Mouse (Mus musculus): ENCODE measurements around the gene Olfr839-ps1. TPM values are rescaled to one million over a fixed set of nuclear protein-coding genes. Genes with fewer than 3 reads are reported as not detected.

Gene Olfr839-ps1
- not detected in 2 replicates for total RNA-seq (2014; rRNA removed; ENCODE audit: low replicate concordance)
- not detected in 2 replicates for polyA plus RNA-seq (2015; fragmentation: Nextera tagmentation; extraction: Ambion mirVana)

GRCm38 (mm10) chr9:19177212-19177611 is at the start of gene Olfr839-ps1:
Gene Olfr839-ps1, minus strand, starts transcription at chr9:19177312.
- Histone ChIP-seq H3K4me1 (ENCODE audit: control insufficient read depth, insufficient read depth) (no peaks in the 10 kb centered on the region), H3K27ac (ENCODE audit: low read depth) (no peak within 1 kb of the TSS), H3K36me3 (replicated peaks; ENCODE audit: control insufficient read depth, insufficient read depth, low read length) (no peaks in the 10 kb centered on the region), H3K4me2 (ENCODE audit: low read depth, low read length) (no peak within 1 kb of the TSS), H3K9ac (replicated peaks; ENCODE audit: low read depth, low read length) (no peak within 1 kb of the TSS), H3K27me3 (ENCODE audit: control insufficient read depth, insufficient read depth, low read length) (no peaks in the 10 kb centered on the region), H3K4me3 (ENCODE audit: low read depth, low read length) (no peak within 1 kb of the TSS), H3K9me3 (replicated peaks; ENCODE audit: control insufficient read depth, low read length) (peaks cover 3% of the 10 kb centered on the region; the same call in 1 of the 2 replicates)
- no peak for DNase-seq (ENCODE audit: low spot score)
- WGBS = 63% methylated on average over 1 of the region's 1 CpGs
- no peak for ATAC-seq (ENCODE audit: insufficient read depth, low read depth)
- TF ChIP-seq EP300 (IDR thresholded peaks at IDR 0.05; ENCODE audit: low read depth) (no peak), CTCF (IDR thresholded peaks at IDR 0.05; ENCODE audit: low read depth) (no peak)

GRCm38 (mm10) chr9:19136017-19136416 is 41.1 kb downstream of the Olfr839-ps1 start, which contains the start of gene Olfr837:
Gene Olfr837, plus strand, starts transcription at chr9:19136317.
- H3K4me3 ChIP-seq (ENCODE audit: low read depth, low read length) = no peak within 1 kb of the TSS
- TF ChIP-seq CTCF (IDR thresholded peaks at IDR 0.05; ENCODE audit: low read depth) (no peak), EP300 (IDR thresholded peaks at IDR 0.05; ENCODE audit: low read depth) (no peak)
- no peak within 1 kb of the TSS for H3K9ac ChIP-seq (replicated peaks; ENCODE audit: low read depth, low read length)
- H3K4me2 ChIP-seq (ENCODE audit: low read depth, low read length) = no peak within 1 kb of the TSS
- no peaks in the 10 kb centered on the region; the same call in 1 of the 2 replicates for H3K9me3 ChIP-seq (replicated peaks; ENCODE audit: control insufficient read depth, low read length)
- H3K27ac ChIP-seq (ENCODE audit: low read depth) = no peak within 1 kb of the TSS
- H3K27me3 ChIP-seq (ENCODE audit: control insufficient read depth, insufficient read depth, low read length) = no peaks in the 10 kb centered on the region
- WGBS = 51% methylated on average over 1 of the region's 1 CpGs
- ATAC-seq (ENCODE audit: insufficient read depth, low read depth) (no peak), DNase-seq (ENCODE audit: low spot score) (no peak)
- H3K4me1 ChIP-seq (ENCODE audit: control insufficient read depth, insufficient read depth) = no peaks in the 10 kb centered on the region
- no peaks in the 10 kb centered on the region for H3K36me3 ChIP-seq (replicated peaks; ENCODE audit: control insufficient read depth, insufficient read depth, low read length)

DNA sequence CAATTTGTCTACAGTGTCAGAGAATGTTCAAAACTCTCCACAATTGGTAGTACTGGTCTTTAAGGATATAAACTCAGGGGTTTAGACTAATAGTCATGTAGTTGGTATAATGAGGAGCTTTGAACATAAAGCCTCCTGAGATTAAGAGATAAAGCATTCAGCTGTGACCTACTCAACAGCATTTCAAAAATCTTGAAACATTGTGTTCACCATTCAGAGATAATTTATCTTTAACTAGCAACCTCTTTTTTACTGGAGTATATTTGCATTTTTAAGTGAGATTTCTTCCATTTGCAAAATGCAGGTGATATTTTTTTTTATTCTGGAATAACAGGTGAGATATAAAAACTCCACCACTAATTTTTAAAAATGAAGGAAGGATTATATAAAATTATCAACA is 57.0 kb downstream of the Olfr839-ps1 start, which contains the start of gene Olfr836:
TSS of gene Olfr836 (plus strand) at position 301 of the 400 bp plus-strand sequence.
- ATAC-seq (ENCODE audit: insufficient read depth, low read depth) (no peak), DNase-seq (ENCODE audit: low spot score) (no peak)
- Histone ChIP-seq H3K27ac (ENCODE audit: low read depth) (no peak within 1 kb of the TSS), H3K4me1 (ENCODE audit: control insufficient read depth, insufficient read depth) (no peaks in the 10 kb centered on the region), H3K4me3 (ENCODE audit: low read depth, low read length) (no peak within 1 kb of the TSS), H3K9ac (replicated peaks; ENCODE audit: low read depth, low read length) (no peak within 1 kb of the TSS), H3K36me3 (replicated peaks; ENCODE audit: control insufficient read depth, insufficient read depth, low read length) (no peaks in the 10 kb centered on the region), H3K27me3 (ENCODE audit: control insufficient read depth, insufficient read depth, low read length) (no peaks in the 10 kb centered on the region), H3K4me2 (ENCODE audit: low read depth, low read length) (no peak within 1 kb of the TSS), H3K9me3 (replicated peaks; ENCODE audit: control insufficient read depth, low read length) (no peaks in the 10 kb centered on the region)
- no peak for TF ChIP-seq EP300 (IDR thresholded peaks at IDR 0.05; ENCODE audit: low read depth)
- TF ChIP-seq CTCF (IDR thresholded peaks at IDR 0.05; ENCODE audit: low read depth) = no peak

Other genes with a start within 250 kb of the Olfr839-ps1 start
- gene Olfr832, start 240.2 kb downstream of the Olfr839-ps1 start, total RNA-seq (2014; rRNA removed; ENCODE audit: low replicate concordance) = not detected in 2 replicates
- not detected in 2 replicates for gene Olfr832, start 240.2 kb downstream of the Olfr839-ps1 start, polyA plus RNA-seq (2015; fragmentation: Nextera tagmentation; extraction: Ambion mirVana)
- not detected in 2 replicates for gene Olfr834, start 189.3 kb downstream of the Olfr839-ps1 start, total RNA-seq (2014; rRNA removed; ENCODE audit: low replicate concordance)
- not detected in 2 replicates for gene Olfr834, start 189.3 kb downstream of the Olfr839-ps1 start, polyA plus RNA-seq (2015; fragmentation: Nextera tagmentation; extraction: Ambion mirVana)
- not detected in 2 replicates for gene Olfr835, start 144.6 kb downstream of the Olfr839-ps1 start, total RNA-seq (2014; rRNA removed; ENCODE audit: low replicate concordance)
- gene Olfr835, start 144.6 kb downstream of the Olfr839-ps1 start, polyA plus RNA-seq (2015; fragmentation: Nextera tagmentation; extraction: Ambion mirVana) = not detected in 2 replicates
- not detected in 2 replicates for gene Olfr836, start 56.9 kb downstream of the Olfr839-ps1 start, total RNA-seq (2014; rRNA removed; ENCODE audit: low replicate concordance)
- gene Olfr836, start 56.9 kb downstream of the Olfr839-ps1 start, polyA plus RNA-seq (2015; fragmentation: Nextera tagmentation; extraction: Ambion mirVana) = not detected in 2 replicates
- not detected in 2 replicates for gene Olfr837, start 41.0 kb downstream of the Olfr839-ps1 start, total RNA-seq (2014; rRNA removed; ENCODE audit: low replicate concordance)
- not detected in 2 replicates for gene Olfr837, start 41.0 kb downstream of the Olfr839-ps1 start, polyA plus RNA-seq (2015; fragmentation: Nextera tagmentation; extraction: Ambion mirVana)
- not detected in 2 replicates for gene Olfr843, start 74.7 kb upstream of the Olfr839-ps1 start, total RNA-seq (2014; rRNA removed; ENCODE audit: low replicate concordance)
- gene Olfr843, start 74.7 kb upstream of the Olfr839-ps1 start, polyA plus RNA-seq (2015; fragmentation: Nextera tagmentation; extraction: Ambion mirVana) = not detected in 2 replicates
- gene Olfr844, start 139.0 kb upstream of the Olfr839-ps1 start, total RNA-seq (2014; rRNA removed; ENCODE audit: low replicate concordance) = not detected in 2 replicates
- not detected in 2 replicates for gene Olfr844, start 139.0 kb upstream of the Olfr839-ps1 start, polyA plus RNA-seq (2015; fragmentation: Nextera tagmentation; extraction: Ambion mirVana)
- gene Olfr845, start 159.1 kb upstream of the Olfr839-ps1 start, total RNA-seq (2014; rRNA removed; ENCODE audit: low replicate concordance) = not detected in 2 replicates
- not detected in 2 replicates for gene Olfr845, start 159.1 kb upstream of the Olfr839-ps1 start, polyA plus RNA-seq (2015; fragmentation: Nextera tagmentation; extraction: Ambion mirVana)
- gene Olfr846, start 186.7 kb upstream of the Olfr839-ps1 start, total RNA-seq (2014; rRNA removed; ENCODE audit: low replicate concordance) = not detected in 2 replicates
- gene Olfr846, start 186.7 kb upstream of the Olfr839-ps1 start, polyA plus RNA-seq (2015; fragmentation: Nextera tagmentation; extraction: Ambion mirVana) = not detected in 2 replicates
- gene Olfr847, start 201.4 kb upstream of the Olfr839-ps1 start, total RNA-seq (2014; rRNA removed; ENCODE audit: low replicate concordance) = not detected in 2 replicates
- not detected in 2 replicates for gene Olfr847, start 201.4 kb upstream of the Olfr839-ps1 start, polyA plus RNA-seq (2015; fragmentation: Nextera tagmentation; extraction: Ambion mirVana)